In the genomic region with DNA sequence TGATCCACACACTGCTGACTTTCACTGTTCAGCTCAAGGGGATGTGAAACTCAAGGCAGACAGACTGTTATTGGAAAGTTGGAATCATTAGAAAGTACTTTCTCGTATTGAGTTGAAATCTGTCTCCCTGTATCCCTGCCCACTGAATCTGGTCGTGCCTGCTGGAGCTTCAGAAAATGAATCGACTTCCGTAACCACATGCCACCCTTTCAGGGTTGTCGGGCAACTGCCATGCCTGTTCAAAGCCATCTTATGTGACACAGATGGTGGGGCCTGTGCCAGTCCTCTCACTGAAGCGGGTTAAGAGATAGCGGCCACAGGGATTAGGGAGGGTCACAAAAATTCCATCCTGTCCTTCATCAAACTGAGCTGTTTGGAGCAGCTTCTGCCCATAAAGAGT, we compare ENCODE assay signal across 24 mouse cellular contexts. TPM values are rescaled to one million over a fixed set of nuclear protein-coding genes. Genes with fewer than 3 reads are reported as not detected.
DNase-seq lines count a peak whose midpoint lies in the region; ATAC-seq lines count a peak whose summit lies in the region.
"Had no signal": no experiment of that assay in that cellular context is flagged by ENCODE, and none has a peak within 500 bp of the region (broad histone marks: within the 10 kb centered on the region; RNA-seq: fewer than 3 reads in every experiment).

No protein-coding gene starts in this region.

- 91% methylated on average over 7 of the region's 7 CpGs for WGBS in midbrain, embryonic 13.5 days
- 79% methylated on average over 7 of the region's 7 CpGs for WGBS in hindbrain, embryonic 14.5 days

- no peak overlapping the region for H3K27ac ChIP-seq in midbrain, embryonic 13.5 days
- no peak overlapping the region for H3K27ac ChIP-seq in hindbrain, embryonic 14.5 days
- H3K27ac ChIP-seq: embryonic facial prominence, embryonic 12.5 days; forebrain, embryonic 13.5 days; heart, embryonic 13.5 days; hindbrain, postnatal 0 days; liver, embryonic 15.5 days had no signal

- H3K27me3 ChIP-seq in midbrain, embryonic 13.5 days = no peaks in the 10 kb centered on the region
- no peaks in the 10 kb centered on the region for H3K27me3 ChIP-seq in hindbrain, embryonic 14.5 days (ENCODE audit: control insufficient read depth, insufficient read depth, low read length)
- H3K27me3 ChIP-seq: embryonic facial prominence, embryonic 12.5 days; forebrain, embryonic 13.5 days; heart, embryonic 13.5 days; liver, embryonic 15.5 days had no signal

- DNase-seq in cerebellum, postnatal 4 days (ENCODE audit: low spot score in 2 of 2) = no peak
- peak; percentile 86 for DNase-seq in brain, adult 2 months (ENCODE audit: low read depth, low spot score)
- DNase-seq in cerebellum, postnatal 10 days = peak; percentile 84 to 87
- peak; percentile 38 to 51 for DNase-seq in layer of hippocampus, adult 8-10 months (ENCODE audit: low spot score in 2 of 2)
- DNase-seq in hindbrain, embryonic 14.5 days (ENCODE audit: low spot score) = no peak
- no peak for DNase-seq in lung, postnatal 36 days
- DNase-seq: adrenal gland, postnatal 10 days; heart, adult 18-20 months; heart, postnatal 36 days; midbrain, embryonic 14.5 days; spleen, adult 18-20 months; thymus, postnatal 4 days had no signal

- no peaks in the 10 kb centered on the region for H3K4me1 ChIP-seq in midbrain, embryonic 13.5 days (replicated peaks)
- H3K4me1 ChIP-seq in hindbrain, embryonic 14.5 days (replicated peaks; ENCODE audit: control insufficient read depth, insufficient read depth, low read length) = no peaks in the 10 kb centered on the region
- H3K4me1 ChIP-seq: embryonic facial prominence, embryonic 12.5 days; forebrain, embryonic 13.5 days; heart, embryonic 13.5 days; liver, embryonic 15.5 days had no signal

- no peak overlapping the region for H3K4me3 ChIP-seq in midbrain, embryonic 13.5 days (replicated peaks)
- no peak overlapping the region for H3K4me3 ChIP-seq in hindbrain, embryonic 14.5 days (replicated peaks; ENCODE audit: low read length)
- H3K4me3 ChIP-seq: embryonic facial prominence, embryonic 12.5 days; erythroblast, embryonic 14.5 days; forebrain, embryonic 13.5 days; heart, embryonic 13.5 days; liver, embryonic 15.5 days; myocyte had no signal

- H3K9me3 ChIP-seq in midbrain, embryonic 13.5 days = no peaks in the 10 kb centered on the region
- H3K9me3 ChIP-seq in hindbrain, embryonic 14.5 days (ENCODE audit: control insufficient read depth, low read length) = no peaks in the 10 kb centered on the region
- H3K9me3 ChIP-seq: embryonic facial prominence, embryonic 12.5 days; forebrain, embryonic 13.5 days; heart, embryonic 13.5 days; liver, embryonic 15.5 days had no signal

- H3K9ac ChIP-seq in midbrain, embryonic 13.5 days (replicated peaks) = no peak overlapping the region
- no peak overlapping the region for H3K9ac ChIP-seq in hindbrain, embryonic 14.5 days
- H3K9ac ChIP-seq: embryonic facial prominence, embryonic 12.5 days; forebrain, embryonic 13.5 days; heart, embryonic 13.5 days; liver, embryonic 15.5 days had no signal

- no peak overlapping the region for H3K4me2 ChIP-seq in midbrain, embryonic 13.5 days (replicated peaks)
- no peak overlapping the region for H3K4me2 ChIP-seq in hindbrain, embryonic 14.5 days (replicated peaks)
- H3K4me2 ChIP-seq: embryonic facial prominence, embryonic 12.5 days; forebrain, embryonic 13.5 days; heart, embryonic 13.5 days; liver, embryonic 15.5 days had no signal

- ATAC-seq in cerebellum, adult (ENCODE audit: insufficient number of reproducible peaks, low FRiP score, low TSS enrichment) = peak; percentile 57
- no peak for ATAC-seq in midbrain, embryonic 13.5 days
- ATAC-seq in hindbrain, embryonic 14.5 days (ENCODE audit: low FRiP score) = no peak
- ATAC-seq: activated CD4-positive, CD25-positive, alpha-beta regulatory T cell, adult 4 months; forebrain, embryonic 13.5 days; hindbrain, postnatal 0 days; intestine, postnatal 0 days had no signal

- H3K36me3 ChIP-seq in midbrain, embryonic 13.5 days = no peaks in the 10 kb centered on the region
- H3K36me3 ChIP-seq in hindbrain, embryonic 14.5 days (replicated peaks; ENCODE audit: control insufficient read depth, insufficient read depth) = no peaks in the 10 kb centered on the region
- H3K36me3 ChIP-seq: embryonic facial prominence, embryonic 12.5 days; G1E; heart, embryonic 13.5 days; liver, embryonic 15.5 days had no signal

RNA-seq across cellular contexts. Expression of a gene that starts 14.7 kb away (rescaled TPM):
- total RNA-seq in layer of hippocampus, adult 8-10 months (2022) = 10 to 100 TPM; 46.0 to 52.8 (median 49.5) TPM
- 6.1 and 6.7 TPM in 2 replicates for polyA plus RNA-seq in midbrain, embryonic 13.5 days (2015; fragmentation: Nextera tagmentation; extraction: Ambion mirVana)
- 14.1 and 14.5 TPM in 2 replicates for polyA plus RNA-seq in hindbrain, embryonic 14.5 days (2014; fragmentation: Nextera tagmentation; extraction: Ambion mirVana)
- polyA plus RNA-seq: erythroblast, embryonic 14.5 days; G1E had no signal

Comparison
In these comparisons a context has a peak if more than half of its experiments do, and no peak if none do; other contexts are left out.
1. DNase-seq: peak in brain, adult 2 months (single experiment), cerebellum, postnatal 10 days (2 of 2) and layer of hippocampus, adult 8-10 months (2 of 2); none in cerebellum, postnatal 4 days (0 of 2), hindbrain, embryonic 14.5 days (single experiment) and lung, postnatal 36 days (single experiment).